Mouse (Mus musculus) heart, postnatal 4 days (tissue): ENCODE measurements around the gene Psenen. TPM values are rescaled to one million over a fixed set of nuclear protein-coding genes. Genes with fewer than 3 reads are reported as not detected.

Source experiments
- DNase-seq: peaks from one replicate; pipeline ENCODE4 v3.0.0; 2021
- total RNA-seq, 2 experiments: library from RNA; stranded (reverse); gene quantifications; 2 replicates each; pipeline ENCODE4 v1.2.3; 2021

Gene Psenen
- total RNA-seq, 2 experiments from 2014 or later = 80.0 to 83.8 TPM

DNA sequence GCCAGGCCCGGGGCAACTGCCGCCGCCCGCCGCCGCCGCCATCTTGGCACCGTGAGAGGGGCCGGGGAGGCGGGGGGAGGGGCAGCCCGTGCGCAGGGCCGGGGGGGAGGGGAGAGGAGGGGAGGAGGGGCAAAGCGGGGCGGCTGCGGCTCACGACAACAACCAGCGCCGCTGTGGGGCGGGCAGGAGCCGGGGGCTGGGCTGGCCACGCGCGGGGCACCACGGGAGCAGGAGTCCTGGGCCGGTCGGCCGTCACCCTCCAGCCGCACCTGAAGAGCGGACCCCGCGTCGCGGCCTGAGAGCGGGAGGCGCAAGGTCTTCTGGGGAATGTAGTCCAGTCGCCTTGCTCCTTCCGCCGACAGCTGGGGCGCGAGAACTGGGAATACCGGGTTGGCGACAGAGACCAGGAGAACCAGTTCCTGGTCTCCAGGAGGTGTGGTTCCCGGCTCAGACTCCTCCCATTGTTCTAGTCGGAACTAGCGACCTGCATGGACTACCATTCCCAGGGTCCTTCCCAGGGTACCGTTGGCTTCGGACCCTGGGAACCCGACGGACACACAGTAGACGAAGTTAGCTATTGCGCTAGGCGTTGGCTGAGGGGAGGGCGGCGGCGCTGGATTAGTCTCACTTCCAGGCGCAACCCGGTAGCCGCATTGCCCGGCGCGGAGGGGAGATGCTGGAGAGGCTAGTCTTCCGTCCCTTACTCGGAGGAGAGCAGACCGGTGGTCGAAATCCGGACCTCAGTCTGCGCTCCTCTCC lies 25.4 kb upstream of the Psenen start, which contains the start of gene Kmt2b:
TSS of gene Kmt2b (minus strand) at position 51 of the 759 bp plus-strand sequence.
- DNase-seq = peak; percentile 96

DNA sequence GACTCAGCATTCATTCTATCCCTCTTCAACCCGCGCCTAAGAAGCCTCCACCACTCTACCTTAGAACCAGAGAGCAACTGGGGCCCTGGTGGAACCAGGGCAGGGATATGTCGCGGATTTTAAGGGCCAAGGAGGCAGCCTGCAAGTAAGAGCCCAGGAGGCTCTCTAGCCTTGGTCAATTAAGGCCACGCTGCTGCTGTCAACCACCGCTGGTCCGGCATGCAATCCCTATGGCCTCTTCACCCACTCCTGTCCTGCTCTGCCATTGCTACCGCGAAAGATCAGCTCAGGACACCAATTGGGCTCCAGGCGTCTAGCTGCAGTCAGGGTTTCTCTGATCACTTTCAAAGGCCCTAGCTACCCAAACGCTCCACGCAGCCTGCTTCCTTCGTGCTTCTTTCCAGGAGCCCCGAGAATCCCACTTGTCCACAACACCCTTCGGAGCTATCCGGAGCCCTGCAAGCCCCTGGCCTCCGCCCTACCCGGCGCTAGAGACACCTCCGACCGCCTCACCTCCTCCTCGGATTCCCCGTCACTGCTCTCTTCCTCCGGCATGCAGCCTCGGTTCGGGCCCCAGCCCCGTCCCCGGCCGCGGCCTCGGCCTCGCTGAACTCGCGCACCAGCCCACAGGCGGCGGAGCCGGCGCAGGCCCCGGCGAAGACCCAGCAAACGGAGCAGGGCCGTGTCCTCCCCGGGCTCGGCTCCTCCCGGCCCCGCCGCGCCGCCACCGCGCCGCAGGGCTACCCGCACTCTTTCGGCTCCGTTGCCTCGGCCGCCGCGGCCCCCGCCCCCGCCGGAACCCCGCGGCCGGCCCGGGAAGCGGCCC lies 24.6 kb upstream of the Psenen start:
- peak; percentile 65 for DNase-seq

DNA sequence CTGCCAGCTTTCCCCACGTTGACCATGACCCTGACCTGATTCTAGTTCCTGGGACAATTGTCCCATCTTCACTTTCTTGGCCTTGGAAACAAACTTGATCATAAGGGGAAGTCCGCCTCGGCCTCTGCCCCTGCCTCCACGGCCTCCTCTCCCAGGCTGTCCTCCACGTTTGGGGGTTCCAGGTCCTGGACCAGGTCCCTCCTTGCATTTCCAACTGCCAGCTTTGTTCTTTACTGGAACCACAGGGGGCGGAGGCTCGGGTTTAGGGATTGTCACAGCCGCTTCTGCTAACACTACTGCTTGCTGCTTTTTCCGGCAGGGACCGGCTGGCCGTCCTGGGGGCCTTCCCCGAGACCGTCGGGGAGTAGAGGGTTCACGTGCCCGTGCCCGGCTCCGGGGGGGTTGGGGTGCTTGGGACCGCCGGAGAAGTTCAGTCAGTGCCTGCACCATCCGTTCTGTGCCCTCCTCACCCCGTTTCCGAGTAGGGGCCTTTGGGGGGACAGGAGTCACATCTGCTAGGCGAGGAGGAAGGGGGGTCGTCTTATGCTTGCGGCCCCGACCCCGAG lies 23.1 kb upstream of the Psenen start:
- peak; percentile 18 for DNase-seq

DNA sequence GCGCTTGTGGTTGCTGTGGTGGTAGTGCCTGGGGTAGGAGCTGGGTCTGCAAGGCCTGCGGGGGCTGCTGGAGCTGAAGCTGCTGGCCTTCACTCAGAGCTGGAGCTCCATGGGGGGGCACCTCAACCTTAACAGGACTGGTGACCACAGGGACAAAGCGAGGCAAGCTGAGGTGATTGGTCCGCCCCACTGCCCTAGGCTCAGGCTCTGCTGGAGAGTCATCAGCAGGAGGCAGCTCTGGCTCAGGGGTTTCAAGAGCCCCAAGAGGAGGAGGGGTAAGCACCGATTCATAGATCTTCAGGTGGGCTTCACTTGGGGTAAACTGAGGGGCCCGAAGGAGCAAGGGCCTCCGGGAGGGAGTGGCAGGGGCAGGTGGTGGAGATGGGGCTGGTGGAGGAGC lies 21.7 kb upstream of the Psenen start:
- DNase-seq = no peak

DNA sequence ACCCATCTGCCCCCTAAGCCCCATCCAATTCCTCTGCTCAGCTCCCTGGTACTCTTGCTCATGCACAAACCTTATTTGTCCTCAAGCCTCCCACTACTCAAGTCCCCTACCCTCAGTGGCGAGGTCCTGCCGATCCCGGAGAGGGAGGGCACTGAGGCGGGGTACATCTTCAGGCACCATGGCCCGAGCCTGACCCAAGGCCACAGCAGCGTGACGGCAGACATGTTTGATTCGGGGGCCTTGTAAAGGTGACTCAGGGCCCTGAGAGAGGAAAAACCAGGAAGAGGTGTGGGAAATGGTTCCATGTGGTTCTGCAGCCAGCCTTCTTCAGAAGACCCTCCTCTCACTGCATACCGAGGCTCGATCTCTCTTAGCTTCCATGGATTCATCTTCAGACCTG lies 20.9 kb upstream of the Psenen start:
- DNase-seq = peak; percentile 6

DNA sequence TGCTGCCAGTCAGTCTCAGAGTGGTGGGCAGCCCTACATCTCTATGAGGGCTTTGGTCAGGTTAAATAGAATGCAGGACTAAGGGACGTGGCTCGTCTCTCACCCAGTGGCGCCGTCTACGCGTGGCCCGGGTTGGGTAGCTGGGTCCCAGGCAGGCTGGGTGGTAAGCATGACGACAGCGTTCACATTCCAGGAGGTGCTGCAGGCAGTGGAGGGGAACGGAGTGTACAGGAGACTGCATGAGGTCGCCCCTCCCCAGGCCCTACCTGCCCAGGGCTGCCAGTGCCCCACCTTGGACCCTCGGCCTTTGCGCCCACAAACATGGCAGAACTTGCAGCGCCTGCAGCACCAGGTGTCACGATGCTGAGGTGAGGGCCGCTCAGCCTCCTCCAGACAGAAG lies 18.1 kb upstream of the Psenen start:
- DNase-seq = no peak

DNA sequence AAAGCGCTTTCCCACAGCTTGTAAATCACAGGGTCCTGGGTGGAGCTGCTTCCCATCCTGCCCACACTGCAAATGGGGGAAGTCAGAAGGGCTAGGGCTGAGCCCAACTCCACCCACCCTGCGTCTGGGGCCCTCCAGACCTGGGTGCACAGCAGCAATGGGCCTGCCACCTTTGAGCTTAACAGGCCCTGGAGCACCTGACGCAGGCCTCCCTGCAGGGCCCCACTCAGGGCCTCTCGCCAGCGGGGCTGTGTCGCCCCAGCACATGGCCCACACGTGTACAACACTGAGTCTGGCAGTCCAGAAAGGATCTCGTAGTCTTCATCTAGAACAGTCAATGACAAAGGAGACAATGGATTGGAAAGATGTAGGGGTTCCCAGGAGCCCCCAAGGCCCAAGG lies 16.5 kb upstream of the Psenen start:
- DNase-seq = no peak

DNA sequence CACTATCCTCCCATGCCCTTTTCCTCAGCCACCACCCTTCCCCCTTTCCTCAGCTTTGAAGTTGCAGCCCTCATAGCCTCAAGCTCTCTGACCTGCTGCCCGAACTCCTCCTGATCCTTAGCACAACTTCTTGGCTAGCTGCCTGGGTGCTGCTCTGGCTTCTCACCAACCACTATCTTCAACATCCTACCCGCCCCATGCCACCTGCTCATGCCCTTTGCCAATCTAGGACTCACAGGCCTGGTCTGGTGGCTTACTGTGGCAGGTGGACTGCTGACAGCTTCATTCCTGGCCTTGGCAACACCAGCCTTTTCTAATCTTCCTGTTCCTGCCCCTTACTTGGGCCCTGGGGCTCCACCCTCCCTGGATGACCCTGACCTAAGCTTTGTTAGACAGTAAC lies 9.5 kb upstream of the Psenen start:
- DNase-seq = peak; percentile 81

DNA sequence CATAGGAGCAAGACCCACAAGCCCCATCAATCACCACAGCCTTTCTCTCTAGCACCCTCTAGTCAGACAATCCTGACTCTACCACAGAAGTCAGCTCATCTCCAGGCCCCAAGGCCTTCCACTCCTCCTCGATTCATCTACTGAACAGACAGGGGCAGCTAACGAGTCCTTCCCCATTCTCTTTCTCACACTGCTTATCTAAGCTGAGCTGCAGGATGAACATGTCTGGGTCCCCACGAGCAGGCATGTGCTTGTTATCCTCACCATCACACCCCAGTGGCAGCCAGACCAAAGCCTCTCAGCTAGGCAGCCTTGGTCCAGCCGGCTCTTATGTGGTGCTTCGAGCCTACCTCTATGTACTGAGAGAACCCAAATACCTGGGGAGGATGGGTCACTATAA lies 9.0 kb upstream of the Psenen start:
- DNase-seq = no peak

DNA sequence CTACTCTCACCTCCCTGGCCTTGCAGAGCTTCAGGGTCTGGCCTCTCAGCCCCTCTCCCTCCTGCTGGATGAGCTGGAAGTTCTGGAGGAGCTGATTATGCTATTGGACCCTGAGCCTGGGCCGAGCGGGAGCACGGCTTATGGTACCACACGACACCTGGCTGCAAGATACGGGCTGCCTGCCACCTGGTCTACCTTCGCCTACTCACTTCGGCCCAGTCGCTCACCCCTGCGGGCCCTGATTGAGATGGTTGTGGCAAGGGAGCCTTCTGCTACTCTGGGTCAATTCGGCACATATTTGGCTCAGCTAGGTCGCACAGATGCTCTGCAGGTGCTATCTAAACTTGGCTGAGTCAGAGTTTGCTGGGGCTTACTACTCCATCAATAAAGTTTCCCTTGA lies 4.1 kb upstream of the Psenen start:
- DNase-seq = no peak

DNA sequence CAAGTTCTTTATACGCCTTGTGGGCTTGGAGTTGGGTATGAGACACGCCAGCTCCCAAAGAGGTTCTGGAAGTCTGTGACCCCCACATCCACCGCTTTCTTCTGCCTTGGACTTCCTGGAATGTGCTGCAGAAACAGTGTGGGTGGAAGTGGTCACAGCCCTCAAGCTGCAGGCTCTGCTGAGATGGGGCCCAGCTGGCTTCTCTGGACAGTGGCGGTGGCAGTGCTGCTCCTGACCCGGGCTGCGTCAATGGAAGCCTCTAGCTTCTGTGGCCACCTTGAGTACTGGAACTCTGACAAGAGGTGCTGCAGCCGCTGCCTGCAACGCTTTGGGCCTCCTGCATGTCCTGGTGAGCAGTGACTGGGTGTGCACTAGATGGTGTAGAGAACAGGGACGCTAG lies 2.6 kb upstream of the Psenen start:
- DNase-seq = no peak

DNA sequence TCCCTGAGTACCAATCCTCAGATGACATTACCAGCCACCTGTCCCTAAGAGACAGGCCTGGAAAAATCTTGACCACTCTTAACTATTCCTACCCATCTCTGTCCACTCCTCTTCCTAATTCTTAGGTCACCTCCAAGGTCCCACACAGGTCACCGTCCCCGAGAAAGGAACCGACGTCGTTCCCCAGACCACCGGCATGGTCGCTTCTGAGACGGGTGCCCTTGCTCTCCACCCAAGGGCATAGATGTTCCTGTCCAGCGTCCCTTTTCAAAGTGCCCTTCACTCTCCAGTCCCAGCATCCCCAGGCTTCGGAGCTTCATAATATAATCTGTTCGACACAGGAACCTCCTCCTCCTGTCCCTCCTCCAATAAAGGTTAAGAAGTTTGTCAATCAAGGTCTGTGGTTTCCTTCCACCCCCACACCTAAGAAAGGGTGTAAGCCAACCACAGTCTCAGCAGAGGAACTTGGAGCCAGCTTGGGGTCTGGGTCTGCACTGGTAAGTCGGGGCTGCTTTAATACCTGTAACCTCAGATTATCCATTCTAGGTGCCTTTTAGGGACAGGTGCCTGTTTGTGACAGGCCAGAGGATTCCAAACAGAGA lies 1.6 kb upstream of the Psenen start, which contains the start of gene Igflr1:
TSS of gene Igflr1 (plus strand) at position 458 of the 602 bp plus-strand sequence.
- no peak for DNase-seq

DNA sequence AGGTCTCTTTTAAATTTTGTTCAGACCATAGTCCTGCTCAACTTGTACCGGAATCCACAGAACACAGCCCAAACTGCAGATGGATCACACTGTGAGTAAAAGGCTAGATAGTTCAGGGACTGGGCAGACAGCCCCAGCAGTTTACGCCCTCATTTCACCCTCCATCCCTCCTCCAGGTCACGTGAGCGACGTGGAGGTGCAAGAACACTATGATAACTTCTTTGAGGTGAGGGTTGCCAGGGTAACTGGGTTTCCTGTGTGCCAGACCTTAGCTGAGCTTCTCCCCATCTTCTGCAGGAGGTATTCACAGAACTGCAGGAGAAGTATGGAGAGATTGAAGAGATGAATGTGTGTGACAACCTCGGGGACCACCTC lies 466 bp upstream of the Psenen start:
- no peak for DNase-seq

DNA sequence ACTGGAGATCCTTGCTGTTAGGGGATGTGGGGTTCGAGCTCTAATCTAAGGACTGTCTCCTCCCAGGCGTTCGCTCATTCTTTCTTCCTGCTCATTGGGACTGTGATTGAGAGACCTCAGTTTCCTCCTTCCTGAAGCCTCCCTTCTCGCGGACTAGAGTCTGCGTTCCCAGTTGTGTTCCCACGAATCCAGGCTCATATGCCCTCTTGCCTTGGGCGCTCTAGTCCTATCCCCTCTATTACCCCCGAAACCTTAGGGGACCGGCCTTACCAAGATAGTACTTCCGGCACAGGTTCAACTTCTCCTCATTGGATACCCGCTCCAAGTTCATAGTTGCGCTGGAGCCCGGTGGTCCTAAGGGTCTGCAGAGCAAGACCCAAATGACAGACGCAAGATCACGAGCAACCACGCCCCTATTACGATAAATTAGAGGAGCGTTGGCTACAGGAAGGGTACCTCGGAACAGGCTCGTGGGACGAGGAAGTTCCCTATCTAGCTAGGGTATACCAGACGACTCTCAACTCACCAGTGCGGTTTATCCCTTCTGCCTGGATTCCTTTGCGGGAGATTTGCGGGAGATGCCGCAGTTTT lies 806 bp downstream of the Psenen start:
- DNase-seq = no peak

DNA sequence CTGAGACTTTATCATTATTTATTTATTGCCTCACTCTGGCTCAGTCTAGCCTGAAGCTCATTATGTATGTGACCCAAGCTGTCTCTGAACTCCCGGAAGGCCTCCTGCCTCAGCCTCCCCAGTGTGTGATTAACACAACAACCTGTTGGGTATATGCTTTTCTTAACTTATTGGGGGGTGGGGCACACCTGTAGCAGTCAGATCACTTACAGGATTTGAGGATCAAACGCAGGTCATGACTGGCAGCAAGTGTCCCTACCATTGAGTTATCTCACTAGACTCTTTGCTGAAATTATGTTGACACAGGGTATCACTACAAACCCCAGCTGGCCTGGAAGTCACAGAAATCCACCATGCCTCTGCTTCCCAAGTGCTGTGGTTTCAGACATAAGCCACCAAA lies 3.1 kb downstream of the Psenen start:
- DNase-seq = no peak

DNA sequence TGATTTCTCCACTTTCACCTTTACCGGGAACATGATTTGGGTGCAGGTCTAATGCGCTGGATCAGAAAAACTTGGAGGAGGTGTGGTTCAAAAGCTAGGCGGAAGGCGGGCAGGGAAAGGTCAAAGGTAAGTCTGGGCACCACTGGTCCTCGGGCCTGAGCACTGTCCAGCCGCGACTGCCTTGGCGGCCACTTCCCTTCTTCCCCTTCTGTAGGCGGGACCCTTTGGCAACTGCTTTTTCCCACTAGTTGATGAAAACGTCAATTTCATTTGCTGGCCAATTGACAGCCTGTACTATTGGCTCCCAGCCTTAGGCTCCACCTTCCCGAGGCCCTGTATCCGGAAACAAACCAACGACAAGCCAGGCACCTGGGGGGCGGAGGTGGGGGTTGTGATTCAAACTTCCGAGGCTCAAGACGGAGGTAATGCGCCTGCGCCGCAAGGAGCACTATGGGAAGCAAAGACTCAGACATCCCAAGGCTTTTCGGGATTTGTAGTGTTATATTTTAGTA lies 3.9 kb downstream of the Psenen start, which contains the start of gene Lin37:
TSS of gene Lin37 (minus strand) at position 396 of the 512 bp plus-strand sequence.
- peak; percentile 96 for DNase-seq

DNA sequence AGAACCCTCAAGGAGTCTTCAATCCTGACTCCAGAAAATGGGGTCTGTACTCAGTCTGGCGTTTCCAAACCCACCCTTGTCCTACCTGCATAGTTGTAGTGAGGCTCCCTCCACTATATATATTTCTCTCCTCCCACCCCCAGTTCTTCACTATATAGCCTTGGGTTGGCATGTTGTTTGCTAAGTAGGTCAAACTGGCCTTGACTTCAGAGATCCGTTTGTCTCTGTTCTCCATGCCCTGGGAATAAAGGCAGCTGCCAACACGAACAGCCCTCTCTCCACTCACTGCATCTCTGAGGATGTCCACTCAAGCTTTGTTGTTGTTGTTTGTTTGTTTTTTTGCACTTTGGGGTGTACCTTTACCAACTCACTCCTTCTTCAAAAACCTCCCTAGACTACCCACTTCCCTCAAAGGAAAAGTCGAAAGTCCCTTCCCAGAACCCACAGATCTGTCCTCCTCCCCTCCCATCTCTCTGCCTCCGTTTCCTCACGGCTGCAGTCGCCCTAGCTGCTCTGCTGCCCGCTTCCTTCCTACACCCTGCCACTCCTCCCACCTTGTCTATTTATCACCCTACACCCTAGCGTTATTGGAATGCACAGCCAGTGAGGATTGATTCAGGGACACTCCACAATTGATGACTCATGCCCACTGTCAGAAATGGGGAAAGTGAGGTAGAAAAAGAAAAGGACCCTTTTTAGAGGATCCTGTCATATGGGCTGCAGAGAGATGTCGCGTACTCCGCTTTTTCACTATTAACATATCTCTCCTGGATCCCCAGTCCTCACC lies 4.6 kb downstream of the Psenen start:
- no peak for DNase-seq

DNA sequence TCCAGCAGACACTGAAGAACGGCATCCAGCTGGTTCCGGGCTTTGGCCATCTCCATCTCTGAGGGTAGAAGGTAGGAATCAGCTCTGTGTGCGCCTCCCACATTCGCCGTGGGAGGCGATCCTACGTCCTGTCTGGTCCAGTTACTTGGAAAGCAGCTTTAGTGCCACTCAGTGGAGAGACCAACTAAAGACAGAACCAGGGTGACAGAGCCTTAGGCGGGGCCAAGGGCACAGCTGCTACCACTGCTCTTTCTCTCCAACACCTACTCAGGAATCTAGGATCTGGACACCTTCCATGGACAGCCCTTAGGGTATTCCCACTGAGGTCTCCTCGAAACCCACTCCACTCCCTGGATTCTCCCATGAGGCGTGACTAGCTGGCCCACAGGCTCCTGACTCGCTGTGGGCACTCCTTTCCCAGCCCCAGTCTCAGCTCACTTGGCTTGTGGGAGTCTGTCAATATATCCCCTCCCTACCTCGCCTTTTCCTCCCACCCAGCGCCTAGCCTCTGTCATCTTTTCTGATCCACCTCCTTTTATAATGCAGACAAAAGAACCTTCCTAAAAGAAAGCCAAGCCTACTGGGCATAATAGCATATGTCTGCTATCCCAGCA lies 5.4 kb downstream of the Psenen start:
- DNase-seq = no peak

DNA sequence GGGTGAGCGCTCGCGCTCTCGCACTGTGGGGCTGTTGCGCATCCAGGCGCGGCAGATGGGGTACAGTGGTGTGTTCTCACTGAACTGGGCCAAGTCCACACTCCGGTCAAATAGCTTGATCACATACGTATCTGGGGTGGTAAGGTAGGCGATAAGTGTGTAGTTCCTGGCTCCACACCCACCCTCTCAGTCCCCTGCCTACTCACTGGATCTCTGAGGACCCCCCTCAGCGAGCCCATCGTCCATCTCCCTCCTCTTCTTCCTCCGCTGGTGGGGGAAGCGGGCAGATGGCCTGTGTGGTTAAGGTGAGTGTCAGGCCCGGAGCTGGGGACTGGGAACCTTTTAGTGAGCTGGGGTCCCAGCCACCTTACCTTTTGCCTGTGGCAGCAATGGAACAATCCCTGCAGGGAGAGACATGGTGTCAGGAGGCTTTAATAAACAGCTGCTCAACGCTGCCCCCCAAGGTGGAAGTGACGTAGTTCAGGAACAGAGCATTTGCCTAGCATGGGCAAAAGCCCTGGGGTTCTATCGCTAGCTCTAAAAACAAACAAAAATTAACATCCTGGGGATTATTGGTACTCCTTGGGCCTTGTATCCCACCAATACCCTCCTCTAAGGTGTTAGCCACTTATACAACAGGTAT lies 6.4 kb downstream of the Psenen start:
- DNase-seq = peak; percentile 29

DNA sequence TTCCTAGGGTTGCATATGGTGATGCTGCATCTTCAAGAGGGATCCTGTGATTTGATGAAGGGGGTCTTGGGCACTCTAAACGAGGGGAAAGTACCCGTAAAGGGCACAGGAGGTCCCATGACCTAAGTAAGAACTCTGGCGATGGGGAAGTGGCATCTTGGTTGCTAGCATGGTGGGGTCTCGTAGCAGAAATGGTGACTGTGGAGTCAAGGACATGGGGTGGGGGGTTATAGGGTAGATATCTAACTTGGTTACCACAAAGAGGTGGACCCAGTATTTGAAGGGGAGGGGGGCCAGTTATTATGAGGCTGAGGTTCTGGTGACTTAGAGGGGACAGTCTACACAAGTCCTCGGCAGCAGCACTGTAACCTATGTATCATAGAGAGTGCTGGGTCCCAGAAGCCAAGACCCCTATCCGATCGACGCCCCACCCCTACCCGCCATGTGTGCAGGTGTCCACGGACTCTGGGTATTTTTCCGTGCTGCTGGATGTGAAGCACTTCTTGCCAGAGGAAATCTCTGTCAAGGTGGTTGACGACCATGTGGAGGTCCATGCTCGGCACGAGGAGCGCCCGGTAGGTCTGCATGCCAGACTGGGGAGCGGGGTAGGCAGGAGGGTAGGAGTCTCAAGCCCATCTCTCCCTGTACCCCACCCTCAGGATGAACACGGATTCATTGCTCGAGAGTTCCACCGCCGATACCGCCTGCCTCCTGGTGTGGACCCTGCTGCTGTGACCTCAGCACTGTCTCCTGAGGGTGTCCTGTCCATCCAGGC lies 9.4 kb downstream of the Psenen start:
- DNase-seq = peak; percentile 7
